Mouse (Mus musculus): ENCODE results near the gene Kif5c. TPM values are rescaled to one million over a fixed set of nuclear protein-coding genes. Genes with fewer than 3 reads are reported as not detected.

The Kif5c gene
- polyA plus RNA-seq, 1 experiment, result not detected

DNA sequence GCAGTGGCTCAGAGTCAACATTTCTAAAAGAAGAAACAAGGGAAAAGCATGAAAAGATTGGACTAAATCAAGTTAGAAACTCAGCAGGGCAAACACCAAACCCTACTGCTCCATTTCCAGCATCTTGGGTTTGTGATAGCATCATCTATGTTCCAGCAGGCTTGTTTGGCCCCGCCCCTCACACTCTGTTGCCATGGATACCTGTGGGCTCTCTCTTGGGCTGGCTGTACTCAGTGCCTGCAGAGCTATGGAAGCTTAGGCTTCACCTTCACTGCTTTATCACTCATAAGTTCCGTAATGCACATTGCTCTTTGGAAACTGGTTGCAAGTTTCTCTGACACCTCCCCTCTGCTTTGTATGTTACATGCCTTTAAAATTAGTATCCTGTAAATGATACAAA lies 136.0 kb downstream of the Kif5c start:
- TF ChIP-seq GATA1 (IDR thresholded peaks at IDR 0.05; ENCODE audit: low read length), result no peak

DNA sequence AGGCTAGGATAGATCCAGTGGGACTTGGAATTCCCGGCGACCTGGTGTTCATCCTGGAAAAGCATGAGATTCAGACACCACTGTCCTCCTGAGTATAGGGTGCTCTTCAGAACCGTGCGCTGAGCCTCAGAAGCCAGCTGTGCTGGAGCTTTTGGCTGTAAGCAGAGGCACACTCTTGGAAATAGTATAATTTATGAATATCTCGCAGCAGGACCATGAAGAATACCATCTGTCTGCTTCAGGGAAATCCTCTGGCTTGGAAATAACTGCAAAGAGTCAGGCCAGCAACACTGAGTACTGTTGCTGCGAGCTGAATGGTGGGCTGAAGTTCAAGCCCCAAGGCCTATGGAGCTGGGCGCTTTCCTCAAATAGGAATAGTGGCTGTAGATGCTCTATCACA lies 138.5 kb downstream of the Kif5c start:
- no peak for TF ChIP-seq GATA1 (IDR thresholded peaks at IDR 0.05; ENCODE audit: low read length)

DNA sequence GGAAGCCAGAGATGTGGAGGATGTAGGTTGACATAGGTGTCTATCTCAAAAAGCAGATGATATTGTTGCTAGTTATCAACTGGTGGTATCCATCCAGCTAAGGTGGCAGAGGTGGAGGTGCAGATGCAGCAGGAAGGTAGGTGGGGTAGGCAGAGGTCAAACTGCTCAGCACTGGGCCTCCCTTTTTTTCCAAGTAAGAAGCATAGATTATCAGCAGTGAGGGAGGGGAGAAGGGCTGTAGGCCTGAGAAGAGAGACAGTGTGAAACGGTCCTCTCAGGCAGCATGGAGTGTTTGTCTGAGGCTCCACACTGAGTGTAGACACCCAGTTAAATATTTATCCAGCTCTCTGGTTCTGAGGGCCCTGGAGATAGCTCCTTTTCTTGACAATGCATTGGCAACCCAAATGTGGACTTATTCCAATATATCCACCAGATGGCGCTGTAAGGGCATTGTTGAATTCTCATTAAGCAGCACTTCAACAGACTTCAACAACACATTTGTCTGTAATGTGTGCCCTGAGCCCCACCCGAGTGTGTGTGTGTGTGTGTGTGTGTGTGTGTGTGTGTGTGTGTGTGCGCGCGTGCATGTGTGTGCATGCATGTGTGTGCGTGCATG lies 145.3 kb downstream of the Kif5c start:
- TF ChIP-seq GATA1 (IDR thresholded peaks at IDR 0.05; ENCODE audit: low read length), result no peak

DNA sequence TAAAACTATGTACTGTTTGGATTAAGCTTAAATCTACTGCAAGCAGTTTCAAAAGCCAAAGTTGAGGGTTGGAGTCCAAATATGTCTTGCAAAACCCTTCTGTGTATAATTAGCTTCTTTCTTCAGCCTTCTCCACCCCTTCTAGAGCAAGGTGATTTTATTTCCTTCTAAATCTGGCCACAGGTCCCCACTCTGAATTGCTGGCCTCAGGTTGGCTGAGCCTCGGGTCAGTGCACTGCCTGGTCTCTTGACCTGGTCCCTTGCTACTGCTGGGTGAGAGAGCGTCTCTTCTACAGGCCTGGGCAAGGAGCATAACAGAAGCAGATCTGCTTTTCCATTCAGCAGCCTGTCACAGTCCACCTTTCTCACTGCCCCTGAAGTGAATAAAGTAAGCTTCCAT lies 149.8 kb downstream of the Kif5c start:
- TF ChIP-seq GATA1 (IDR thresholded peaks at IDR 0.05; ENCODE audit: low read length), result no peak

DNA sequence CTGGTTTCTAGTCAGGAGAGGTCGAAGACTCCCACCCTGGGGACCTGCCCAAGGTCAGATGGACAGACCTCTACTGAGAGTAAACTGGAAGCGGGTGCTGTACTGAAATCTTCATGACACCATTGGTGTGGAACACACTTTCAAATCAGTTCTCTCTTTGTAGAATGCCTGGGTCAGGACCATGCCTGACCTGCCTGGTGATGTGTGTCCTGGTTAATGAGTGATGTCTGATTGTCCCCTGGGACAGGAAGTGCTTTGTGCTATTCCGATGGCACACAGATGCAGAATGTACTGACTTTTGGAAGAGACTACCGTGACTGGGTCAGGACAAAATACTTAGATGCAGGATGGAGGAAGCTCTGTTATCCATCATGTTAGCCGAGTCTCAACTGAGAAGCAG lies 151.3 kb downstream of the Kif5c start:
- no peak for TF ChIP-seq GATA1 (IDR thresholded peaks at IDR 0.05; ENCODE audit: low read length)

DNA sequence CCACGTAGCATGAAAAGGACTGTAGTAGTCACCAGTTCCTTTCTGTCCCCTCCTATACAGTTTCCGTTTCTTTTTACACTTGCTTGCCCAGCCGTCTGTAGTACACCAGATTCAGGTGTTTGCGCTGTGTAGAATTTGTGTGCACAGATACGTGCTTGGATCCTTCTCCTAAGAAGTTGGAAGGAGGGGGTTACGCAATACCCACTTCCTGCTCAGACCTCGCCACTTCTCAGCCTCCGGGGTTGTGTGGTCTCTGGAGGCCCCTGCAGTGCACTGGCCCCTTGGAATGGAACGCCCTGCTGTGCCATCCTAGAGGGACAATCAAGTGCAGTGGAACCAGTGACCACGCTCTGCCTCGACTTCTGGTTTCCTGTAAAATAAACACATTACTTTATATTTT lies 152.1 kb downstream of the Kif5c start:
- TF ChIP-seq GATA1 (IDR thresholded peaks at IDR 0.05; ENCODE audit: low read length), result no peak

DNA sequence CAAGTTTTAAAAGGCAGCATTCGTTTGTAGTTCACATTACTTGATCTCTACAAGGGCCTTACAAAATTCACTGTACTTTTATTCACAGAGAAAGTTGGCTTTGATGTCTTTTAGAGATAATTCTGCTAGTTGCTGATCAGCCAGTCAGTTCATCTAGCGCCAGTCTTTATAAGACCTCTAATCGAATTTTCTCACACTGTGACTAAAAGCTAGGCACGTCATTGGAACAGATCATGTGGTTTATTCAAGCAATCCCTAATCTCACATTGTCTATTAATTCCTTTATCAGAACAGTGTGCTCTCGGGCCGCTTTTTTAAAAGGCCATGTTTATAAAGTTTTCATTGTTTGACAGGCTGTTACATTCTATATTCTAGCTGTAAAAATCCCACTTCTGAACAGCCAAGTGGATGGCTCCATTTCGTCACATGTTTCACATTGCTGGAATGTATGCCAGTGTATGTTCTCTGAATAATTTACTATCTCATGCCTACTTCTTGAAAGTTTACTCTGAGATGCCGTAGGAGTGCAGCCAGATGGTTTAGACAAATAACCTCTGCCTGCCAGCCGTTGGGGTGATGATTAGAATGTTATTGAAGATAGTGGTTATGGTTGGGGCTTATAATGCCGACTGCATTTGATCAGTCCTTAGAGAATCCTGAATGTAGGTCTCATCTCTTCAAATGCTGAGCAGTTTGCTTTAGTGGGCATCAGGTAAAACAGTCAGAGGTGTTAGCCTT lies 154.3 kb downstream of the Kif5c start:
- TF ChIP-seq GATA1 (IDR thresholded peaks at IDR 0.05; ENCODE audit: low read length), result no peak

DNA sequence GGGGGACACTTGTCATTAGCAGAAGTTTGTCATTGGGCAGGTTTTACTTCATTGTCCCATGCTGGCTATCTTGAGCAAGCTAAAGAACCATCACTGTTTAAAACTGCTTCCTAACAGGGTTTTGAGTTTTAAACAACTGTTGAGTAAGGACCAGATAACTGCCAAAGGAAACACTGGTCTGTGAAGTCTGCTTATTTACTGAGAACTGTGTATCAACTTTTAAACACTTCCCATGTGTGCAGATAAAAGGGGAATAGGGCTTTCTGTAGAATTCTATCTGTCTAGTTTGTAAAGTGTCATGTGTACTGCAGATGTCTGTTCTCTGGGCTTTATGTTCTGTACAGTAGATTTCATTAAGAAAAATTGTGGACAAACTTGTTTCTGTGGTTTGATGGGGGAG lies 155.1 kb downstream of the Kif5c start:
- TF ChIP-seq GATA1 (IDR thresholded peaks at IDR 0.05; ENCODE audit: low read length), result no peak

DNA sequence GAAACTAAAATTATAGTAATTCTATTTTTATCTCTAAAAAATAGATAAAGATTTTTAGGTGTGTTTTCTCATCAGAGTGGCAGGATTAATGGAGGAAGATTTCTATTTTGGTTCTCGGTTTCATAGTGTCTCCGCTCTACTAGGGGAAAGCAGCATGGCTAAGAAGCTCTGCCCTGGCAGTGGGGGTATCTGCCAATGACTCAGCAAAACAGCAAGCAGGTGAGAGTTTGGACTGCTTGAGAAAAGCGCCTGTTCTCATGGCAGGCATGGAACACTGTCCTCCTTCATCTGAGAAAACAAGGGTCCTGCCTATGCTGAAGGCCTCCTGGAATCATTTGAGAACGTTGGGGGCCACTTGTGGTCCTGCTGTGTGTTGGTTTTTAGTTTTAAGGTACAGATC lies 156.1 kb downstream of the Kif5c start:
- TF ChIP-seq GATA1 (IDR thresholded peaks at IDR 0.05; ENCODE audit: low read length), result no peak

DNA sequence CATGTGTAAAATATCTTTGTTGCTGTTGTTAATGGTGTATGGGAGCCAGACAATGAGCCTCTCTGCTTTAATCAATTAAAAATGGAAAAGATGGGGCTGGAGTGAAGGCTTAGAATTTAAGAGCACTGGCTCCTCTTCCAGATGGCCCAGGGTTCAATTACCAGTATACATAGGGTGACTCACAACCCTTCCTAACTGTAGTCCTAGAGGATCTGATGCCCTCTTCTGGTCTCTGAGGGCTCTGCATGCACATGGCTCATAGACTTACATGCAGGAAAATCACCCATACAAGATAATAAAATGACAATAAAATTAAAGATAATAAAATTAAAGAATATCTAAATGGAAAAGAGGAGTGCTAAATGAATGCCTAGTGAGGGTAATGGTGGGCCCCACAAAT lies 156.6 kb downstream of the Kif5c start:
- TF ChIP-seq GATA1 (IDR thresholded peaks at IDR 0.05; ENCODE audit: low read length), result no peak

DNA sequence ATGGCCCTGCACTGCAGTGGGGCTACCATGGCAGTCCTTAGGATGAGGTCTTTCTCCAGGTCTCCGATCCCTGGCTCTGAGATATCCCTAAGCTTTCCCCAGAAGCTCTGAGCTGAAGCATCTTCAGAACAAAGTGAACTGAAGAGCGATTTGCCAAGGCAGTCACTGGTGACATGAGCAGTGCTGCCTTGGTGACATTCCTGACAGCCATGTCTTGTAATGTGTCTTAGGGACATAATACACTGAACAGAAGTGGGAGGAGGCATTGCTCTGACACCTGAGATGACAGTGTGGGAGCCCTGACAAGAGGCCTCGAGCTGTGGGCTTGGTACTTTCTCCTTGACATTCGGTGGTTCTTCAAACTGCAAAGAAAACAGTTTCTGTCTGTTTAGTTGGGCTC lies 157.3 kb downstream of the Kif5c start:
- no peak for TF ChIP-seq GATA1 (IDR thresholded peaks at IDR 0.05; ENCODE audit: low read length)

DNA sequence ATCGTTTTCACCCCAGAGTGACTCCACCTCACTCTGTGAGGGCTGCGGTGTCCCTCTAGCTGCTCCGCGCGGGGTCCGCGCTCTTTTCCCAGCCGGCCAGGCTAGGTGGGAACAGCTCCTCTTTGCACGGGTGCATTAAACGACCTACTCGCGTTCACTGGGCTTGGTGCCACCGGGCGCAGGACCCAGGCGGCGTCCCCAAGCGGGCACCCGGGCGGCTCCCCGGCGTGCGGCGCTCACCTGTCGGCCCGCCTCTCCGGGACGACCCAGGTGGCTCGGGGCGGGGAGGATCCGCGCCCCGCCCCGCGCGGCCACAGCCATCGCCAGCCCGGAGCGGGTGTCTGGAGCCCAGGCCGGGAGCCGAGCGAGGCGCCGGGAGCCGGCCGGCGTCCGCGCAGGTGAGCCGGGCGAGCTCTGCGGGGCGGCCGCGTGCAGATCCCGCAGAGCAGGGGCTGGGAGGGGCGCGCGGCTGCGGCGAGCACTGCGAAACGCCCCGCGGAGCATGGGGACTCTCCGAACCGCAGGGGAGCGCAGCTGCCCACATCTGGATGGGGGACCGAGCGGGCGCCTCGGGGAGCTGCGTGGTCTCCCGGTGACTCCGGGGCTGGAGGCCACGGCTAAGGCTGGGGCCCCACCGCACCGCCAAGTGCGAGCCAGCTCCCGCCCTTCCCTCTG lies 168.4 kb downstream of the Kif5c start, which contains the start of gene Lypd6b:
Lypd6b (plus strand) TSS at position 313 of the 675 bp plus-strand sequence.
- TF ChIP-seq GATA1 (IDR thresholded peaks at IDR 0.05; ENCODE audit: low read length), result no peak

DNA sequence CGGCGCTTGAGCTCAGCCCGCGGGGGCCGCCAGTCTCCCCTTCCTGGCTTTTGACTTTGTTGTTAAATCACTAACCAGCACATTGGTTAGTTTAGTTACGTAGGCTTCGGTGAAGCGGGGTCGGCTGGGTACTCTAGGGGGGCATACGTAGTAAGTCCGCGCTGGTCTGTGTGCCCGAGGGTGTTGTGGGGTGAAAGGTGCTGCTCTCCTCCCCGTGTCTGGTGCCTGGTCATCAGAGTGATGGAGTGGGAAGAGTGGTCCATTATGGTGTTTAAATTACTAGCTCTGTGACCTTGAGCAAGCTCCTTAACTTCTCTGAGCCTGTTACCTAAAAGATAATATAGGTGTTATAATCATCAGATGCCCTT lies 168.9 kb downstream of the Kif5c start:
- no peak for TF ChIP-seq GATA1 (IDR thresholded peaks at IDR 0.05; ENCODE audit: low read length)

DNA sequence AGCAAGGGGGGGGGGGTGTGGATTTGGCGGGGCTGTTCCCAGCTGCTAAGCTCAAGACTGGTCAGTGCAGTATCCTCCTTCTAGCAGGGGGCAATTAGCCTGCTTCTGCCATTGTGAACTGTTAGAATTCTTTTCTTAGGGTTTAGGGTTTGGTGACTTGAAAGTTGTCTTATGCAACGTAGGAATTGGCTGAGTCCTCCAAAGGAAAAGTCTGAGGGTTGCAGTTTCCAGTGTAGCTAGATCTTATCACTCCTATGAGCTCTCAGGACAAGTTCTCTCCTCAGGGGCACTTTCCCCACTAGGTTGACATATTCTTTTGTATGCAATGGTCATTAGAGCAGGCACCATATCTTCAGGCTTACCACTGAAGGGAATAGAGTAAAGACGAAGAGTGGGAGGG lies 169.5 kb downstream of the Kif5c start:
- TF ChIP-seq GATA1 (IDR thresholded peaks at IDR 0.05; ENCODE audit: low read length), result no peak

DNA sequence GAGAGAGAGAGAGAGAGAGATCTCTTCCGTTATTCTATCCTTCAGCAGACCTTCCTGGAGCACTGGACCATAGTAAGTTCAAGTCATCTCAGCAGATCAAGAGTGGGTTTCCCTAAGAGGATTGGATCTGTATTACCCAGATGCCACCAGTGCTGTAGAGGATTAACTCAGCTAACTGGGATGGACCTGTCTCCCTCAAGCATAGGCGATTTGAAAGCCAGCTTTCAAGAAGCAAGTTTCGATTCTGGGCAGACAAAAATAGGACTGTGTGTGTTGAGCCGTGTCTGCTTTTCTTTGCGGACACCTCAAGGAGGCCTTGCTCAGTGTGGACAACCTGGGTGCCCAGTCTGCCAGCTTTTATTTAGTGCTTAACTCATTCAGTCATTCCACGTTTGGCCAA lies 170.0 kb downstream of the Kif5c start:
- no peak for TF ChIP-seq GATA1 (IDR thresholded peaks at IDR 0.05; ENCODE audit: low read length)

DNA sequence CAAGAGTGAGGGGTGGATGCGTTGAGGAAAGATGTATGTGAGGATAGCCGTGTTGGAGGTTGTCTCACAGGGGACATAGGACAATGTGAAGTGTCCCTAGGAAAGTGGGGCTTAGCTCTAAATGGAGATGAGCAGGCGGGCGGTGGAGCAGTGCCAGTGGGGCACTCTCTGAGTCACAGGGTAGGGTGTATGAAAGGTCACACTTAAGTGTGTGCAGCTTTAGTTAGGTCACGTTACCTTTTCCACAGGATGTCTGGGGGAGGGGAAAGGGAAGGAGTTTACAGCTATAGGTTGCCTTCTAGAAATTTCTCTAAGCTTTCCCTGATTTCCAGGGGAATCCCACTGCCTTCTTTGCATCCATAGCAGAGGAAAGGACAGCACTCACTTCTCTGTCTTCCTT lies 170.4 kb downstream of the Kif5c start:
- no peak for TF ChIP-seq GATA1 (IDR thresholded peaks at IDR 0.05; ENCODE audit: low read length)
